Mouse (Mus musculus) embryo, embryonic 9.5 days (tissue): Measurements from ENCODE around the gene Phb2.
"Not testable (repeated sequence)": the region's sequence is repeated elsewhere in the genome, so short reads cannot be mapped to it uniquely, and the experiment has no call there.

Experiments used
- DNase-seq: peaks from one replicate; pipeline ENCODE4 v3.0.0-alpha.2; 2017; ENCODE audit errors: extremely low spot score

Phb2 gene

GRCm38 (mm10) chr6:124711824-124712782, at the start of gene Phb2, which contains the start of gene Emg1:
Gene Phb2, plus strand, starts transcription at chr6:124712336.
Gene Emg1, minus strand, starts transcription at chr6:124712178.
- DNase-seq = peak; percentile 98

GRCm38 (mm10) chr6:124662477-124663423, 49.4 kb upstream of the Phb2 start, which contains the start of gene Lpcat3:
Gene Lpcat3, plus strand, starts transcription at chr6:124663027.
- peak; percentile 99 for DNase-seq

- DNase-seq = no peak
Observed at GRCm38 (mm10) chr6:124663424-124663795, 48.7 kb upstream of the Phb2 start.

- no peak for DNase-seq
Observed at GRCm38 (mm10) chr6:124664256-124664655, 47.9 kb upstream of the Phb2 start.

- no peak for DNase-seq
Observed at GRCm38 (mm10) chr6:124665011-124665410, 47.1 kb upstream of the Phb2 start.

DNA sequence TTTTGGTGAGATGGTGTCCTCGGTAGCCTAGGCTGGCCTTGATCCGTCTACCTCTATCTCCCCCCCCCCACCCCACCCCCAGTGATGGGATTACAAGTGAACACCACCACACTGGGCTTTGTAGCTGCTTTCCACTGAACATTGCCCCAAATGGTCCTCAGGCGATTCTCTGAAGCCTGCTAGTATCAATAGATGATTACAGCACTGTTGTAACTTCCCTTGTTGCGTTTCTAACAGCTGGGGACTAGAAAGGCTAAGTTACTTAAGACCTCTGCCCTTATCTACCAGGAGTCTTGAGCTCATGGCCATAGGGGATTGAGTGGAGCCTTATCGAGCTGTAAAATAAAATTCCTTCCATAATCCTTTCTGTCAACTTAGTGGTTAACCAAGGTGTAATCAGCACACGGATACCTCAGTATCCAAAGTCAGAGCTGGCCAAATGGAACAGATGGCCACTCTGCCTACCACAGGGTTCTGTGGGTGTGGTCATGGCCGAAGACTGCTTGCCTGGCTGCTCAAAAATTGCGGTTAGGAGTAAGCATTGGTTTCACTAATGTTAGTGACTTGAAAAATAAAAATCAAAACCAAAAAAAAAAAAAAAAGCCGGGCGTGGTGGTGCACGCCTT, 42.8 kb upstream of the Phb2 start:
- DNase-seq = no peak

GRCm38 (mm10) chr6:124670281-124670900, 41.7 kb upstream of the Phb2 start:
- DNase-seq = no peak

- DNase-seq = no peak
Observed at GRCm38 (mm10) chr6:124672100-124672499, 40.0 kb upstream of the Phb2 start.

GRCm38 (mm10) chr6:124673619-124674018, 38.5 kb upstream of the Phb2 start:
- no peak for DNase-seq

DNA sequence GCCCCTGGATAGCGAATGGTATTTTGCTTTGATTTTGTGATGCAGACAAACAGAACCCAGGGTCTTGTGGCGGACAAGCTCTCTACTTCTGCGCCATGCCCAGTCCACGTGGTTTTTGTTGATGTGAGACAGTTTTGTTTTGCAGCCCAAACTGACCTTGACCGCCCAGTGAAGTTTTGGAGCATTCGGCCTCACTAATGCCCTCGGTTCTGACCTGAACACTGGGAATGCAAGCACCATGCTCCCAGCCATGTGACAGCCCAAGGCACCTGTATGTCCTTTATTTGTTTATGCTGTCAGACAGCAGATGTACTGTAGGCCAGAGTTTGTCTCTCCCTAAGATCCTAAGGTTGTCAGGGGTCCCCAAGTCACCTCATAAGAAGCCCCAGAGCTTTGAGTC, 37.5 kb upstream of the Phb2 start:
- DNase-seq = no peak

GRCm38 (mm10) chr6:124676171-124676570, 36.0 kb upstream of the Phb2 start:
- no peak for DNase-seq

- no peak for DNase-seq
Observed at GRCm38 (mm10) chr6:124678769-124679168, 33.4 kb upstream of the Phb2 start.

DNA sequence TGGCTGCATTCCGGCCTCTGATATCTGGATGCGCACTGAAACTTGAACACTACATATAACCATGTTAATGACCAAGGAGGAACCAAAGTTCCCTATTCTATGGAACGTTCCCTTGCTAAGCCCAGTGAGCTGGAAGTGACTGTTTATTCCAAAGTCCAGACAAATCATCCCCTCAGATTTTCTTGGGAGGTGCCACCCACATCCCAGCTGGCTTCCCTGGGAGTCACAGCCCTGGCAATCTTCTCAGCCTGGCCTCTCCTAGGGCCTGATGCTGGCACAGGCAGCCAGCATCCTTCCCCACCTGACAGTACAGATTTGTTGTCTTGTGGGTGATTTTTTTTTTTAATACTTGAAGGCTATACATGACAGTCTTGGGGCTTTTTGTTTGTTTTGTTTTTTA, 32.6 kb upstream of the Phb2 start:
- DNase-seq = no peak

DNA sequence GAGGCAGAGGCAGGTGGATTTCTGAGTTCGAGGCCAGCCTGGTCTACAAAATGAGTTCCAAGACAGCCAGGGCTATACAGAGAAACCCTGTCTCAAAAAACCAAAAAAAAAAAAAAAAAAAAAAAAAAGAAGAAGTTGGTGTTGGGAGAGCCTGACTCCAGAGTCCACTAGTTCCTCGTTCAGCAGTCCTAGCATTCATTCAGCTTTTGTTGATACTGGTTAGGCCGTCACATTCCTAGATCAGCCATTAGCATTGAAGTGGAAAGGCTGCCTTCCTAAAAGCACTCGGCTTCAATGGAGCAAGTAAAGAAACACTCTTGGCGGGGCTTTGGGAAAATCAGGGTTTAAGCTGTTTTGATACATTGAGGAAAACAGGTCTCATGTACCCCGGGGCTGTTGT, 29.8 kb upstream of the Phb2 start:
- not testable (repeated sequence) for DNase-seq

- no peak for DNase-seq
Observed at GRCm38 (mm10) chr6:124683591-124684417, 28.3 kb upstream of the Phb2 start.

DNA sequence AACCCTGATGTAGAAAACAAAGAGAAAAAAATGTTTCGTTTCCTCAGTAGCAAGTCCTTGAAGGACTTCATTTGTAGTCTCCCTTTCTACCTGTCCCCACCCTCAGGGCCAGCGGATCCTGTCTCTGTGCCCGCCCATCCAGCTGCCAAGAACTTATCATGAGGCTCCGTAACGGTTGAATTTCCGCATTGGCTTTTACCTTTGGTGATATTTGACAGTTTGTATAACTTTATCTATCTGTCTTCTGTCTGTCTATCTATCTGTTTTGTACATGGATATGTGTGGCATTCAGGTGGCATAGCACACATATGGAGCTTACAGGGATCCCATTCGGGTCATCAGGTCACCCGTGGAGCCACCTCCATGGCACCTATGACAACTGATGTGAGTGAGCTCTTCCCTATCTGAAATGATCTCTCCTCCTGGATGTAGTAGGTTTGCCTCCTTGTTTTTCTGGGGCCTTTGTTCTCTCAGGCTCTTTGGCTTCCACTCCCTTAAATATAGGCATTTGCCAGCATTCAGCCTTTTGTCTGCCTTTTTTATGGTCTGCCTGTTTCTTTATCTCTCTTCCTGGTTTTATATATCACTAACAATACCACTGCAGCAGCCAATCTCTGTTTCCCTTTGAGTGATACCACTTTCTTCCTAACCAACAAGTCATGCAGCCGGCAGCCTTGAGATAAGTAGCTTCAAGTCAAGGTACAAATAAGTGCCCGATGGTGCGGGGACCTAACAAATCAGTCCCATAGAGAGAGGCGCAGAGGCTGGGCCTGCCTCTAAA, 26.3 kb upstream of the Phb2 start:
- no peak for DNase-seq

DNA sequence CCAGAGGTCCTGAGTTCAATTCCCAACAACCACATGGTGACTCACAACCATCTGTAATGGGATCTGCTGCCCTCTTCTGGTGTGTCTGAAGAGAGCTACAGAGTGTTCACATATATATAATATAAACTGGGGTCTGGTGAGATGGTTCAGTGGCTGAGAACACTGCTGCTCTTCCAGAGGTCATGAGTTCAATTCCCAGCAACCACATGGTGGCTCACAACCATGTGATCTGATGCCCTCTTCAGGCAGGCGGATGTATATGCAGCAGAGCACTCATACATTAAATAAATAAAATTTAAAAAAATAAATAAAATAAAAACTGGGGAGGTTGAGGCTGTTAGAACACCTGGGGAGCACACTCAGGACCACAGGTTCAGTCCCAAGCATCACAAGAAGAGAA, 25.5 kb upstream of the Phb2 start:
- not testable (repeated sequence) for DNase-seq

DNA sequence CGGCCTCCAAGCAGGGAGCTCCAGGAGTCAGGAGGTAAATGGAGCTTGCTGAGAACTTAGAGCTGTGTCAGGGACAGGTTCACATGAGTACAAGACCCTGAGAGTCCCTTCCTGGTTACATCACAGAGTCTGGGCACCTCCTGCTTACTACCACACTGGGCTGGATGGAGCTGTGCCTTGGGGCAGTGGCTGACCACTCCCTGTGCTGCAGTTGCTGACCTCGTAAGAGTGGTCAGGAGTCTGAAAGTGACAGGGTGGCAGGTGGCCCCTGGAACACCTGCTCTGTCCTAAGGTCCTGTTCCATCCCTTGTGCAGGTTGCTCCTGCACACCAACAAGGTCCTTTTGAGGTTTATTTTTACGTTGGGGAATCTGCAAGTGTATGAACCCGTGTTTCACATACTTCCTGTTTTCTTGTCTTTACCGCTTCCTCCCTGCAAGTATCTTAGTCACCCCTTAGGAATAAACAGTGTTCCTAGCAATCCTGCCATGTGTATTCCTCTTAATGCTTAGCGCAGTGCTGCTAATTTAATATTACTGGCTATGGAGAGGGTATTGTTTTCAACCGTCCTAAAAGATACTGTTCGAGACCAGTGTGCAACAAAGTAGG, 23.9 kb upstream of the Phb2 start:
- no peak for DNase-seq

DNA sequence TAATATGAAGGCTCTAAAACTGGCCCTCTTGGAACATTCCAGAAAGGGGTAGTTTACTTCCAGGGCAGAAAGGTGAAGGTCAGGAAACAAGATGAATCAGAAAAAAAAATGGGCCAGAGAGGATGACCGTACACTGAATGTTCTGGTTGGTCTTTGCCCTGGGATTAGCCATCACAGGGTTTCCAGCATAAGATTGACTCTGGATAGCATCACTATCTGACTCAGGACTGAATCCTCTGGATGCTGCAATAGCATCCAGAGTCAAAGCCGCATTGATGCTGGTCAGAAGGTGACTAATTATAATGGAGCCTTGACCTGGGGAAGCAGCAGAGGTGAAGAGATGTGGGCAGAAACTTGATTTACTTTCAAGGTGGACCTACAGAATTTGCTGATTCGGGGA, 23.1 kb upstream of the Phb2 start:
- DNase-seq = no peak
